Mouse (Mus musculus): ENCODE measurements around the gene Pard3b.

DNA sequence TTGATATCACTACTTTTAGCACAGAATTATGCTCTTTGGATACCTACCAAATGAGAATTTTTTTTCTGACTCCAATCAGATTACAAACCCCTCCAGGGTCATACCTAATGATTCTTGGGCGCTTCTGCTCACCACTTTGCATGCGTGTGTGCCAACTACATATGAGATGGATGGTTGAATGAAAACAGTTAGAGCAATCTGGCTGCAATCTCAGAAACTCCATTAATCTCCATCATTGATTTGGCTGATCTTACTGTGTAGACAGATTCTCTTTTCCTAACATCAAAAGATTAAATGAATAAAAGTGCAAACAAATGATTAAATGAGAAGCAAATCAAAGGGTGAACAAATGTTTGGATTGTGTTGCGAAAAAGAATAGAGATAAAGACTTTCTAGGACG lies 615.7 kb downstream of the Pard3b start:
- no peak for TF ChIP-seq CTCF (IDR thresholded peaks at IDR 0.05; ENCODE audit: low read depth)
- TF ChIP-seq EP300 (optimal IDR thresholded peaks at IDR 0.05) = no peak
